Mouse (Mus musculus) lung, postnatal 0 days (tissue): ENCODE results near the gene Pik3ca. TPM values are rescaled to one million over a fixed set of nuclear protein-coding genes. Genes with fewer than 3 reads are reported as not detected.

Experiments used
- ATAC-seq: fragments of 200-750 bp; cut with Nextera tagmentation; 2 replicates; pipeline ENCODE4 v1.8.0; 2017; ENCODE audit warnings: moderate library complexity
- DNase-seq: peaks from one replicate; pipeline ENCODE4 v3.0.0-alpha.2; 2016; ENCODE audit warnings: low spot score
- H3K27ac ChIP-seq: fragments of 300-500 bp; sonication (generic); 2 replicates; pipeline ENCODE4 v1.5.1; 2014; ENCODE audit warnings: antibody characterized with exemption, mild to moderate bottlenecking, low read length, mixed read lengths
- H3K27me3 ChIP-seq: fragments of 300-500 bp; sonication (generic); replicated peaks from 2 replicates; pipeline ENCODE4 v1.6.1; 2014; ENCODE audit warnings: low read length, mixed read lengths; ENCODE audit not compliant: insufficient read depth
- H3K36me3 ChIP-seq: fragments of 300-500 bp; sonication (generic); 2 replicates; pipeline ENCODE4 v1.6.1; 2014; ENCODE audit warnings: low read length, mixed read lengths; ENCODE audit not compliant: insufficient read depth
- H3K4me1 ChIP-seq: fragments of 300-500 bp; sonication (generic); 2 replicates; pipeline ENCODE4 v1.6.1; 2014; ENCODE audit warnings: antibody characterized with exemption, low read depth, low read length, mixed read lengths; ENCODE audit not compliant: insufficient read depth
- H3K4me2 ChIP-seq: fragments of 300-500 bp; sonication (generic); replicated peaks from 2 replicates; pipeline ENCODE4 v1.6.1; 2014; ENCODE audit warnings: low read depth, mild to moderate bottlenecking, low read length, moderate library complexity, mixed read lengths
- H3K4me3 ChIP-seq: fragments of 300-500 bp; sonication (generic); 2 replicates; pipeline ENCODE4 v1.5.1; 2014; ENCODE audit warnings: low read depth, low read length
- H3K9ac ChIP-seq: fragments of 300-500 bp; sonication (generic); replicated peaks from 2 replicates; pipeline ENCODE4 v1.6.1; 2014; ENCODE audit warnings: low read depth, mild to moderate bottlenecking
- H3K9me3 ChIP-seq: fragments of 300-500 bp; sonication (generic); 2 replicates; pipeline ENCODE4 v1.6.1; 2016; ENCODE audit warnings: low read length, mixed read lengths
- CTCF ChIP-seq: IDR thresholded peaks from 2 replicates; pipeline ENCODE4 v1.5.1; 2016; ENCODE audit warnings: antibody characterized with exemption, mild to moderate bottlenecking
- EP300 ChIP-seq: IDR thresholded peaks from 2 replicates; pipeline ENCODE4 v1.6.1; 2016; ENCODE audit warnings: antibody characterized with exemption, mild to moderate bottlenecking, control low read depth
- WGBS: fragments of 180-500 bp; shearing (Covaris S2); extraction: QIAGEN DNeasy Blood & Tissue Kit; methylation state at CpG from one replicate; pipeline ENCODE4 v1.1.7; 2014; 5-methylcytosine and 5-hydroxymethylcytosine counted together
- polyA plus RNA-seq: library from polyadenylated mRNA; unstranded; fragments of >200 nt; fragmentation: Nextera tagmentation; extraction: Ambion mirVana; gene quantifications from 2 replicates; pipeline ENCODE4 v1.2.1, GENCODE M21; 2015

Gene Pik3ca
- polyA plus RNA-seq, 1 experiment from 2014 or later, result 13.4 TPM

DNA sequence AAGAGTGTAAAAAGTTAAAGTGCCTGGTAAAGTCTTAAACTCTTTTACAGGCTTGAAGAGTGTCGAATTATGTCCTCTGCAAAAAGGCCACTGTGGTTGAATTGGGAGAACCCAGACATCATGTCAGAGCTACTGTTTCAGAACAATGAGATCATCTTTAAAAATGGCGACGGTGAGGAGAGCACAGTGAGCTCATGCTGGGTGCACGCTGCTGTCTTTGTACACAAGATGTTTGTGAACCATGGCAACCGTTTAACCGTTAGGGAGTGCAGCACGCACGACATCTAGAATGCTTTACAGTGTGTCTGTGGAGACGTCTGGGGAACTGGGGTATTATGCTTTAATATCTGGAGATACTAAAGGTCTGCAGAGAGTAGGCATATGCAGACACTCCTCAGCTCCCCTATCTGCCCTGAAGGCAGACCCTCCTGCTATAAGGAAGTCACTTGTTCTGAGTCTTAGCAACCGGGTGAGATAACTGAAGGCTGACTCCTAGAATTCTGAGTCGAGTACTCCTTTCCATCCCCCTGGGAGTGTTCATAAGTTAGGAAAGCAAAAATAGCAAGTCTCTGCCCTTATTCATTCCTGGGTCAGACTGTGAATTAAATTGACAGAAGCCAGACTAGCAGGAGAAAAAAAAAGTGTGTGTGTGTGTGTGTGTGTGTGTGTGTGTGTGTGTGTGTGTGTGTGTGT, 57.0 kb downstream of the Pik3ca start:
- Histone ChIP-seq H3K4me3 (no peak overlapping the region), H3K9ac (no peak overlapping the region), H3K27me3 (no peaks in the 10 kb centered on the region), H3K27ac (no peak overlapping the region), H3K9me3 (no peaks in the 10 kb centered on the region), H3K4me1 (no peaks in the 10 kb centered on the region), H3K4me2 (no peak overlapping the region), H3K36me3 (peaks cover 32% of the 10 kb centered on the region; the same call in 1 of the 2 replicates)
- 83% methylated on average over 11 of the region's 11 CpGs for WGBS
- TF ChIP-seq CTCF, result no peak
- no peak for TF ChIP-seq EP300
- no peak for DNase-seq
- no peak for ATAC-seq

DNA sequence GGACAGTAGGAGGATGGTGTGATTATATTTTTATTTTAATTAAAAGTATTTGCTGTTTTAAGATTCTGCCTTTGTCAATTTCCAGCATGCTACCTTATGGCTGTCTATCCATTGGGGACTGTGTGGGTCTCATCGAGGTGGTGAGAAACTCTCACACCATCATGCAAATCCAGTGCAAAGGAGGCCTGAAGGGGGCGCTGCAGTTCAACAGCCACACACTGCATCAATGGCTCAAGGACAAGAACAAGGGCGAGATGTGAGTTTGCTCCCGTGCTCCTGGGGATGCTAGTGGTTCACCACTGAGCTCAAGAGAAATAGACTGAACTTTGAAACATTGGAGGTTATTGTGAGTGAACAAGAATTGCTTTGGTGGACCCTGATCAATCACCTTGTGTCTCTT, 62.3 kb downstream of the Pik3ca start:
- H3K9ac ChIP-seq, result no peak overlapping the region
- no peak for ATAC-seq
- peak; percentile 34 for DNase-seq
- H3K36me3 ChIP-seq, result peaks cover 46% of the 10 kb centered on the region; the same call in 1 of the 2 replicates
- no peaks in the 10 kb centered on the region for H3K4me1 ChIP-seq
- H3K4me2 ChIP-seq, result no peak overlapping the region
- TF ChIP-seq CTCF (peak; percentile 75), EP300 (no peak)
- H3K9me3 ChIP-seq, result no peaks in the 10 kb centered on the region
- H3K27ac ChIP-seq, result no peak overlapping the region
- H3K4me3 ChIP-seq, result no peak overlapping the region
- WGBS, result 66% methylated on average over 4 of the region's 4 CpGs
- H3K27me3 ChIP-seq, result no peaks in the 10 kb centered on the region

DNA sequence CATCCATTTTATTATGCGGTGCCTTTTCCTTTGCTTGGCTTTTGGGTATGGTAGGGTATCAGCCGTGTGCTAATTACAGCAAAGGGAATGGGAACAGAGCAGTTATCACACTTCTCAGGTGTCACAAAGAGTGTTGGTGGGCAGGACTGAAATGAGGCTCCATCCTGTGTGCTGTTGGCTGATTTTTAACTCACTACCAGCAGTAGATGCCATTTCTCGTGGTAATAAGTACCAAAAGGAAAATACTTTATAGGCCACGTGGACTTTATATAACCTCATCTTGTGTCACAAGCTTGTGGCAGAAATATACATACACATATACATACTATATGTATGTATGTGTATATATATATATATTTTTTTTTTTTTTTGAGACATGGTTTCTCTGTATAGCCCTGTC, 69.8 kb downstream of the Pik3ca start:
- Histone ChIP-seq H3K4me2 (no peak overlapping the region), H3K4me3 (no peak overlapping the region), H3K9ac (no peak overlapping the region), H3K27ac (no peak overlapping the region), H3K4me1 (no peaks in the 10 kb centered on the region), H3K36me3 (peaks cover 14% of the 10 kb centered on the region), H3K27me3 (no peaks in the 10 kb centered on the region), H3K9me3 (no peaks in the 10 kb centered on the region)
- TF ChIP-seq CTCF (no peak), EP300 (no peak)
- ATAC-seq, result no peak
- WGBS, result 91% methylated on average over 4 of the region's 4 CpGs
- DNase-seq, result no peak

DNA sequence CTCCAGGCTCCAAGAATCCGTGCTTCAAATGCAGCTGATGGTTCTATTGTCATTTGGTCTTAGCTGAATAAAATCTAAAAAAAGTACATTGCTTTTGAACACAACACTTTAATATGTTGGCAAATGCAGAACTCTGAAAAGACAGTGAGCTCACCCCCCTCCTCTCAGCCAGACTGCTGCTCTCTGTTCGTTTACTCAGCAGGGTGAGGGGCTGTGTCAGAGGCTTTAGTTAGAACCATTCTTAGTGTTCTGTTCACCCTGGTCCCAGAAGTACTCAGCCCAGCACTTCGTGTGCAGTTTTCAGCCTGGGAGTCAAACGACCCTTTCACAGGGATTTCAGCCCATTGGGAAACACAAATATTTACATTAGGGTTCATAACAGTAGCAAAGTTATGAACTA, 70.9 kb downstream of the Pik3ca start:
- Histone ChIP-seq H3K27ac (no peak overlapping the region), H3K27me3 (no peaks in the 10 kb centered on the region), H3K4me3 (no peak overlapping the region), H3K4me2 (no peak overlapping the region), H3K36me3 (peaks cover 9% of the 10 kb centered on the region), H3K9me3 (no peaks in the 10 kb centered on the region), H3K9ac (no peak overlapping the region), H3K4me1 (no peaks in the 10 kb centered on the region)
- no peak for DNase-seq
- whole genome bisulfite sequencing, result 34% methylated on average over 4 of the region's 4 CpGs
- TF ChIP-seq CTCF (no peak), EP300 (no peak)
- ATAC-seq, result no peak

DNA sequence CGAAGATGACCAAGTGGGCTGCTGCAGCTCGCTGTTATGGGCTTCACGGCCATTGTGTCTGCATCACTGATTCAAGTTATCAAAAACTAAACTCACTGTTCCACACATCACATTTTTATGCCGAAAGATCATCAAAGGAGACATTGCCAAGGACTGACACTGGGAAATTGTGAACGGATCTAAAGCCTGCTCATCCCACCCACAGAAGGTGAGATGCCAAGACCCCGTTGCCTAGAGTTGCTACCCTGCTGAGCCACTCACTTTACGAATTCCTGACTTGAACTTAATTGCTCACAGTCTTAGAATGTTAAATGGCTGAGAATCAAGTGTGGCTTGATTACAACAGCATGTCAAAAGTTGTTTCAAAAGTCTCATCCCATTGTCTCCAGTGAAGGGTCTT, 73.0 kb downstream of the Pik3ca start:
- Histone ChIP-seq H3K9me3 (no peaks in the 10 kb centered on the region), H3K9ac (no peak overlapping the region), H3K36me3 (no peaks in the 10 kb centered on the region), H3K4me2 (no peak overlapping the region), H3K4me3 (no peak overlapping the region), H3K27me3 (no peaks in the 10 kb centered on the region), H3K27ac (no peak overlapping the region), H3K4me1 (no peaks in the 10 kb centered on the region)
- no peak for TF ChIP-seq EP300
- no peak for TF ChIP-seq CTCF
- ATAC-seq (peak; percentile 21; the same call in 1 of the 2 replicates), DNase-seq (peak; percentile 11)
- WGBS, result 68% methylated on average over 7 of the region's 7 CpGs

- TF ChIP-seq EP300, result no peak
- no peak for TF ChIP-seq CTCF
- no peak overlapping the region for H3K4me2 ChIP-seq
- no peak overlapping the region for H3K27ac ChIP-seq
- no peak overlapping the region for H3K9ac ChIP-seq
- no peaks in the 10 kb centered on the region for H3K9me3 ChIP-seq
- 42% methylated on average over 6 of the region's 6 CpGs for WGBS
- H3K4me1 ChIP-seq, result no peaks in the 10 kb centered on the region
- no peaks in the 10 kb centered on the region for H3K36me3 ChIP-seq
- H3K27me3 ChIP-seq, result no peaks in the 10 kb centered on the region
- ATAC-seq, result peak; percentile 76
- peak; percentile 47 for DNase-seq
- no peak overlapping the region for H3K4me3 ChIP-seq
Measured at GRCm38 (mm10) chr3:32471098-32471497, 73.6 kb downstream of the Pik3ca start.
